Mouse (Mus musculus): ENCODE measurements around the gene Zbtb38. TPM values are rescaled to one million over a fixed set of nuclear protein-coding genes. Genes with fewer than 3 reads are reported as not detected.

The Zbtb38 gene
- polyA plus RNA-seq, 1 experiment from 2014 or later = 20.5 TPM

DNA sequence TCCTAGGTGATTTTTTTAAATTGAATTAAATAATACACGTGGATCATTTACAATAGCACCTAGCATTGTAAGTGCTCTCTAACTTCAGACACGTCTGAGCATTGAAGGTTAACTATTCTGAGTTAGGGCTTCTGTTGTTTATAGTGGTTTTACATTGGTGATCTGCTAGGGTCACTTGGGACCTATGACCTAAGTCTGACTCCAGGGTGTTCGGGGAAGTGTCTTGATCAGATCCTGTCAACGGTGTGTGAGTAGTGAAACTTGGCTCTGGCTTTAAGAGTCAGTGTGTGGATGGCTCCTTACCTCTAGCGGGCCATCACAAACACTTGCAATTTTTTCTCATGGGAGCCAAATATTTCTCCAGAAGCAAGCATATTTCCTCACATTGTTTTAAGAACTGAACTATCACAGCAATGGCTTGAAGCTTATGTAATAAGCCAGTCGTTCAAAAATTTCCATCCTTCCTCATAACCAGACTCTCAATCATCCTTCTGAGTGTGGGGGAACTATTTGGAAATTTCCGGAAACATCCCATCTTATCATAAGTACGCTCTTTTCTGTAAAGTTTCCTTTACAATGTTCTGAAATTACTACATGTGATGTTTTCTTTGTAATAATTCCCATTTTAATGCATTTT lies 31.4 kb downstream of the Zbtb38 start:
- Histone ChIP-seq H3K4me1 (ENCODE audit: control insufficient read depth, insufficient read depth, low read length) (peaks cover 12% of the 10 kb centered on the region), H3K4me3 (ENCODE audit: low read length) (no peak overlapping the region), H3K4me2 (replicated peaks; ENCODE audit: low read depth, low read length) (no peak overlapping the region), H3K9me3 (ENCODE audit: control insufficient read depth, low read length) (no peaks in the 10 kb centered on the region), H3K9ac (ENCODE audit: low read depth, low read length) (no peak overlapping the region), H3K27me3 (ENCODE audit: control insufficient read depth, insufficient read depth, low read length) (no peaks in the 10 kb centered on the region), H3K36me3 (ENCODE audit: control insufficient read depth, insufficient read depth, low read length) (no peaks in the 10 kb centered on the region; the same call in 1 of the 2 replicates), H3K27ac (ENCODE audit: low read depth, low read length) (no peak overlapping the region)
- no peak for ATAC-seq (ENCODE audit: low FRiP score, low TSS enrichment)
- 80% methylated on average over 8 of the region's 8 CpGs for WGBS

DNA sequence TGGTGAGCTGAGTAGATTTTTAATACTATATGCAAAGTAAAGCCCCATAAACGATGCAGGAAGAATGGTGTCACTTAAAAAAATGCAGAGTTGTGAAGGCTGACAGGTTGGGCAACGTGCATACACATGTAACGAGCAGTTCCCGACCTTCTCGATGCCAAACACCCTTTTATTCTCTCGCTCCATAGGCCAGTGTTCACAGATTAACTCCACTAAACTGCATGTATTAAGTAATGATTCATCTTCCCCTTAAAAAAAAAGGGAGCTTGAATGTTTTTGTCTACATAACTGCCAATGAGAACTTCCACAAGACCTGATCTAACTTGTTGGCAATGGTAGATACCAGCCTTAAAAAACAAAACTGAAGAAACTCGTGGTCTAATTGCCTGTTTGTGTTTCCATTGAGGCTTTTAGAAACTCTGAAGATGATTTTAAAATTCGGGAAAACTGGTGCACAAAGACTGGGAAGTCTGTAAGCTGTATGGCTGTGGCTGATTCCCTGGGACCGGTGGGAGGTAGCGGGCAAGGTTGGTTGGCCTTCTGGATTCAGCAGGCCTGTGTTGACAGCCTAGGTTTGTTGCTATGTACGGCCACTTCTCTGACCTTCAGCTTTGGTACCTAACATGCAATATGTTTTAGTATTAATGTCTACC lies 32.0 kb downstream of the Zbtb38 start:
- Histone ChIP-seq H3K4me1 (ENCODE audit: control insufficient read depth, insufficient read depth, low read length) (peaks cover 18% of the 10 kb centered on the region), H3K4me2 (replicated peaks; ENCODE audit: low read depth, low read length) (peak overlapping the region; percentile 64; the same call in 1 of the 2 replicates), H3K9ac (ENCODE audit: low read depth, low read length) (peak overlapping the region; percentile 89; the same call in 1 of the 2 replicates), H3K27ac (ENCODE audit: low read depth, low read length) (no peak overlapping the region), H3K27me3 (ENCODE audit: control insufficient read depth, insufficient read depth, low read length) (no peaks in the 10 kb centered on the region), H3K36me3 (ENCODE audit: control insufficient read depth, insufficient read depth, low read length) (no peaks in the 10 kb centered on the region; the same call in 1 of the 2 replicates), H3K9me3 (ENCODE audit: control insufficient read depth, low read length) (no peaks in the 10 kb centered on the region), H3K4me3 (ENCODE audit: low read length) (no peak overlapping the region)
- ATAC-seq (ENCODE audit: low FRiP score, low TSS enrichment) = no peak
- 75% methylated on average over 11 of the region's 11 CpGs for WGBS

DNA sequence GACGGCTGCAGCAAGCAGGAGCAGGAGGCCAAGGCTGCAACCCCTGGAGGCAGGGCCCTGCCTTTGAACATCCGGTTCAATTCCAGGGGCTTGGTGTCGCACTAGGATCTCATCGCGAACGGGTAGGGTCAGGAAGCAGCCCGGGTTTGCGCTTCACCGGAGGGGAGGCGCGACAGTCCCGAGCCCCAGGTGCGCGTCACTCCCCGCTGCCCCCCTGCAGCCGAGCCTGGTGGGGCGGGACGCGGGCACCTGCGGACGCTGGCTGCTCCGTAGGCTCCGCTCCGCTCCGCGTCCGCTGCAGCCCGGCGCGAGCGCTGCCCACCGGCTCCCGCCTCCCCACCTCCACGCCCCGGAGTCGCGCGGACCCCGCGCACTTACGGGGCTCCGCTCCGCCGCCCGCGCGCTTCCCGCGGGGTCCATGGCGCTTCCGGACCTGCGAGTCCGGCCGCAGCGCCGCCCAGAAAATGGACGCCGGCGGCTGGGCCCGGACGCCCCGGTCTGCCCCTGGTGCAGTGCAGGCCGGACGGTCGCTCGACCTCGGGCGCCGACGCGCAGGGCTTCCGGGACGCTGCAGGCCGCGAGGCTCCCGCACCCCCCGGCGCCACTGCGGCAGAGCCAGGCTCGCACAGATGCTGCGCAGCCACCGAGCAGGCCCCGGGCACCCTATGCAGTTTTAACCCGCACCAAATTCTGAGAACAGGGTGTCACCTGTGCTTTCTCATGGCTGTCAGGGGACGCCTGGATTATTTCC lies 33.0 kb downstream of the Zbtb38 start:
- peak; percentile 82 for ATAC-seq (ENCODE audit: low FRiP score, low TSS enrichment)
- peaks cover under 1% of the 10 kb centered on the region; the same call in 1 of the 2 replicates for H3K36me3 ChIP-seq (ENCODE audit: control insufficient read depth, insufficient read depth, low read length)
- peak overlapping the region; percentile 91 for H3K27ac ChIP-seq (ENCODE audit: low read depth, low read length)
- no peaks in the 10 kb centered on the region for H3K27me3 ChIP-seq (ENCODE audit: control insufficient read depth, insufficient read depth, low read length)
- H3K4me2 ChIP-seq (replicated peaks; ENCODE audit: low read depth, low read length) = peak overlapping the region; percentile 64
- H3K9me3 ChIP-seq (ENCODE audit: control insufficient read depth, low read length) = no peaks in the 10 kb centered on the region
- H3K9ac ChIP-seq (ENCODE audit: low read depth, low read length) = peak overlapping the region; percentile 89
- peaks cover 22% of the 10 kb centered on the region for H3K4me1 ChIP-seq (ENCODE audit: control insufficient read depth, insufficient read depth, low read length)
- H3K4me3 ChIP-seq (ENCODE audit: low read length) = peak overlapping the region; percentile 61
- WGBS = under 1% methylated on average over 80 of the region's 85 CpGs

DNA sequence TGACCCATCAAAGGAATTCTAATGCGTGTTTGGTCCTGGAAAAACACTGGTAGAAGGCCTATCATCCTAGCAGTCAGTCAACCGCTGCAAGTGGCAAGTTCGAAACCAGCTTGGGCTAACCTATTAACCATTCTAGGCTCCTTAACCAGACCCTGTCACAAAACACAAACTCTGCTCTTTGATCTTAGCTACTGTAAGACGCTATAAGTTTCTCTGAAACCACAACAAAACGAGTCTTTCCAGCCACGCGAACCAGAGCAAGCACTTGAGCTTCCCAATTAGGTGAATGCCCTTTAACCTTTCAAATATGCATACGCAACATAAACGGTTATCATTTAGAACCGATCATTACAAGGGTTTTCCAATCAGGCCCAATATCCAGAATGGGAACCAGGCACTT lies 33.7 kb downstream of the Zbtb38 start:
- ATAC-seq (ENCODE audit: low FRiP score, low TSS enrichment) = no peak
- Histone ChIP-seq H3K4me3 (ENCODE audit: low read length) (peak overlapping the region; percentile 61), H3K36me3 (ENCODE audit: control insufficient read depth, insufficient read depth, low read length) (peaks cover 2% of the 10 kb centered on the region; the same call in 1 of the 2 replicates), H3K9ac (ENCODE audit: low read depth, low read length) (peak overlapping the region; percentile 89; the same call in 1 of the 2 replicates), H3K27me3 (ENCODE audit: control insufficient read depth, insufficient read depth, low read length) (no peaks in the 10 kb centered on the region), H3K27ac (ENCODE audit: low read depth, low read length) (no peak overlapping the region), H3K4me1 (ENCODE audit: control insufficient read depth, insufficient read depth, low read length) (peaks cover 29% of the 10 kb centered on the region), H3K9me3 (ENCODE audit: control insufficient read depth, low read length) (no peaks in the 10 kb centered on the region), H3K4me2 (replicated peaks; ENCODE audit: low read depth, low read length) (peak overlapping the region; percentile 64)
- WGBS = 52% methylated on average over 10 of the region's 10 CpGs

- Histone ChIP-seq H3K36me3 (ENCODE audit: control insufficient read depth, insufficient read depth, low read length) (peaks cover 2% of the 10 kb centered on the region; the same call in 1 of the 2 replicates), H3K4me2 (replicated peaks; ENCODE audit: low read depth, low read length) (0 out of 2 replicates have a peak overlapping the region, but pooled peaks have one; percentile 64), H3K27ac (ENCODE audit: low read depth, low read length) (no peak overlapping the region), H3K4me1 (ENCODE audit: control insufficient read depth, insufficient read depth, low read length) (peaks cover 31% of the 10 kb centered on the region), H3K27me3 (ENCODE audit: control insufficient read depth, insufficient read depth, low read length) (no peaks in the 10 kb centered on the region), H3K9ac (ENCODE audit: low read depth, low read length) (no peak overlapping the region), H3K9me3 (ENCODE audit: control insufficient read depth, low read length) (no peaks in the 10 kb centered on the region), H3K4me3 (ENCODE audit: low read length) (no peak overlapping the region)
- no peak for ATAC-seq (ENCODE audit: low FRiP score, low TSS enrichment)
- WGBS = 97% methylated on average over 8 of the region's 8 CpGs
Measured at GRCm38 (mm10) chr9:96718402-96718798, 34.2 kb downstream of the Zbtb38 start.

DNA sequence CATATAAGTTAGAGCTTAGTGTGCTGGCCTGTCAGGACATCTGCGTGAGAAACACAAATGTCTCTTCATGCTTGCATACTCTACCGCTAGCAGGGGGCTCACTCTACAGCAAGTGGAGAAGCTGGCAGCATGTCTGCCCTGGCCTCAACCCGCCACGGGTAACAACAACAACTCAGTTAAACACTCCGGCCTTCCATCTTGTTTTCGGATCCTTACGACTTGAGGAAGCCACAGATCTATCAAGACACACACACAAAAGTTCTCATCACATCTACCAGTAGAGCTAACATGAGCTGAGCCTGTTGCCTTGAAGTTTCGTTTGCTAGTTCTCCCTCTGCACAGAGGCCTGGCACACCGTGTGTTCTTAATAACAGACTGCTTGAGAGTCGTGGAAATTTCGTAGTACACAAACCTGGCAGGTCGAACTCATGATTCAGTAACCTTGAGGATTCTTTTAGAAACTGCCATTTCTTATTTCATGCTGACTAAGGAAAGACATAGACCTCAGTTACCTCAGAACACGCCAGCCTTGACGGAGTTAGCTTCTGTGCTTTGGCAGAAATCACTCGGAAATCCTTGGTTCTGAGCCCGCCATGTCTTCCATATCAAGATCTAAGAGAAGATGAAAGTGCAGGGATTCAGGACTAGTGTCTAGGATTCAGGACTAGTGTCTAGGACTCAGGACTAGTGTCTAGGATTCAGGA lies 34.8 kb downstream of the Zbtb38 start:
- Histone ChIP-seq H3K9ac (ENCODE audit: low read depth, low read length) (no peak overlapping the region), H3K27ac (ENCODE audit: low read depth, low read length) (no peak overlapping the region), H3K4me1 (ENCODE audit: control insufficient read depth, insufficient read depth, low read length) (peaks cover 31% of the 10 kb centered on the region), H3K36me3 (ENCODE audit: control insufficient read depth, insufficient read depth, low read length) (peaks cover 2% of the 10 kb centered on the region; the same call in 1 of the 2 replicates), H3K27me3 (ENCODE audit: control insufficient read depth, insufficient read depth, low read length) (no peaks in the 10 kb centered on the region), H3K4me3 (ENCODE audit: low read length) (no peak overlapping the region), H3K4me2 (replicated peaks; ENCODE audit: low read depth, low read length) (no peak overlapping the region), H3K9me3 (ENCODE audit: control insufficient read depth, low read length) (no peaks in the 10 kb centered on the region)
- WGBS = 90% methylated on average over 16 of the region's 16 CpGs
- ATAC-seq (ENCODE audit: low FRiP score, low TSS enrichment) = no peak

GRCm38 (mm10) chr9:96716735-96717444 lies 35.7 kb downstream of the Zbtb38 start:
- Histone ChIP-seq H3K4me1 (ENCODE audit: control insufficient read depth, insufficient read depth, low read length) (peaks cover 31% of the 10 kb centered on the region), H3K4me2 (replicated peaks; ENCODE audit: low read depth, low read length) (no peak overlapping the region), H3K27me3 (ENCODE audit: control insufficient read depth, insufficient read depth, low read length) (no peaks in the 10 kb centered on the region), H3K36me3 (ENCODE audit: control insufficient read depth, insufficient read depth, low read length) (peaks cover 2% of the 10 kb centered on the region; the same call in 1 of the 2 replicates), H3K27ac (ENCODE audit: low read depth, low read length) (no peak overlapping the region), H3K9ac (ENCODE audit: low read depth, low read length) (no peak overlapping the region), H3K9me3 (ENCODE audit: control insufficient read depth, low read length) (no peaks in the 10 kb centered on the region), H3K4me3 (ENCODE audit: low read length) (no peak overlapping the region)
- ATAC-seq (ENCODE audit: low FRiP score, low TSS enrichment) = no peak
- WGBS = 75% methylated on average over 14 of the region's 14 CpGs

- H3K9me3 ChIP-seq (ENCODE audit: control insufficient read depth, low read length) = no peaks in the 10 kb centered on the region
- 40% methylated on average over 10 of the region's 10 CpGs for WGBS
- peaks cover 31% of the 10 kb centered on the region for H3K4me1 ChIP-seq (ENCODE audit: control insufficient read depth, insufficient read depth, low read length)
Measured at GRCm38 (mm10) chr9:96716136-96716535, 36.5 kb downstream of the Zbtb38 start.

More at GRCm38 (mm10) chr9:96716136-96716535, 36.5 kb downstream of the Zbtb38 start:
- ATAC-seq (ENCODE audit: low FRiP score, low TSS enrichment) = no peak
- no peak overlapping the region for H3K27ac ChIP-seq (ENCODE audit: low read depth, low read length)
- H3K9ac ChIP-seq (ENCODE audit: low read depth, low read length) = no peak overlapping the region
- H3K4me2 ChIP-seq (replicated peaks; ENCODE audit: low read depth, low read length) = no peak overlapping the region
- H3K27me3 ChIP-seq (ENCODE audit: control insufficient read depth, insufficient read depth, low read length) = no peaks in the 10 kb centered on the region
- H3K4me3 ChIP-seq (ENCODE audit: low read length) = no peak overlapping the region
- H3K36me3 ChIP-seq (ENCODE audit: control insufficient read depth, insufficient read depth, low read length) = peaks cover 2% of the 10 kb centered on the region; the same call in 1 of the 2 replicates
